Comparison of ENCODE assay signal across 38 mouse cellular contexts in genomic region chr8:47847931-47848330, GRCm38 (mm10). TPM values are rescaled to one million over a fixed set of nuclear protein-coding genes. Genes with fewer than 3 reads are reported as not detected.
"Had no signal": no experiment of that assay in that cellular context is flagged by ENCODE, and none has a peak within 500 bp of the region (broad histone marks: within the 10 kb centered on the region; RNA-seq: fewer than 3 reads in every experiment).

No protein-coding gene starts in this region.

- H3K9me3 ChIP-seq: limb, embryonic 10.5 days; limb, embryonic 12.5 days; limb, embryonic 13.5 days; limb, embryonic 15.5 days; liver, embryonic 12.5 days; liver, embryonic 13.5 days; liver, embryonic 15.5 days; lung, embryonic 15.5 days; megakaryocyte, embryonic 14.5 days; midbrain, embryonic 10.5 days; midbrain, embryonic 12.5 days; midbrain, embryonic 13.5 days; midbrain, embryonic 15.5 days; neural tube, embryonic 12.5 days had no signal

- H3K9ac ChIP-seq: limb, embryonic 12.5 days; limb, embryonic 13.5 days; limb, embryonic 15.5 days; liver, embryonic 12.5 days; liver, embryonic 13.5 days; liver, embryonic 14.5 days; liver, embryonic 15.5 days; liver, postnatal 0 days; lung, embryonic 14.5 days; lung, embryonic 15.5 days; midbrain, embryonic 12.5 days; midbrain, embryonic 13.5 days; midbrain, embryonic 15.5 days; neural tube, embryonic 12.5 days had no signal

- H3K4me3 ChIP-seq: limb, embryonic 10.5 days; limb, embryonic 12.5 days; limb, embryonic 13.5 days; limb, embryonic 15.5 days; liver, embryonic 12.5 days; liver, embryonic 13.5 days; liver, embryonic 15.5 days; lung, embryonic 15.5 days; megakaryocyte, embryonic 14.5 days; midbrain, embryonic 10.5 days; midbrain, embryonic 12.5 days; midbrain, embryonic 13.5 days; midbrain, embryonic 15.5 days; myocyte; neural tube, embryonic 12.5 days had no signal

- H3K27me3 ChIP-seq: limb, embryonic 12.5 days; limb, embryonic 13.5 days; limb, embryonic 15.5 days; liver, embryonic 12.5 days; liver, embryonic 13.5 days; liver, embryonic 15.5 days; lung, embryonic 15.5 days; megakaryocyte, embryonic 14.5 days; midbrain, embryonic 12.5 days; midbrain, embryonic 13.5 days; midbrain, embryonic 15.5 days; neural tube, embryonic 12.5 days had no signal

- ATAC-seq: liver, embryonic 12.5 days; liver, postnatal 0 days; lung, postnatal 0 days; midbrain, embryonic 13.5 days; midbrain, embryonic 15.5 days; midbrain, embryonic 16.5 days had no signal

- H3K4me2 ChIP-seq: limb, embryonic 12.5 days; limb, embryonic 13.5 days; limb, embryonic 15.5 days; liver, embryonic 11.5 days; liver, embryonic 12.5 days; liver, embryonic 13.5 days; liver, embryonic 15.5 days; lung, embryonic 14.5 days; lung, embryonic 15.5 days; midbrain, embryonic 11.5 days; midbrain, embryonic 12.5 days; midbrain, embryonic 13.5 days; midbrain, embryonic 15.5 days; neural tube, embryonic 12.5 days had no signal

- H3K4me1 ChIP-seq: liver, embryonic 15.5 days; midbrain, embryonic 12.5 days; midbrain, embryonic 13.5 days; midbrain, embryonic 15.5 days; neural tube, embryonic 12.5 days had no signal

- DNase-seq: left cerebral cortex, postnatal 4 days; liver; liver, embryonic 13.5 days; liver, postnatal 0 days; lung, adult 18-20 months; lung, adult 2 months; lung, postnatal 10 days; lung, postnatal 14 days; lung, postnatal 36 days; midbrain, embryonic 14.5 days had no signal

- H3K27ac ChIP-seq: limb, embryonic 10.5 days; limb, embryonic 12.5 days; limb, embryonic 13.5 days; limb, embryonic 15.5 days; liver, embryonic 12.5 days; liver, embryonic 13.5 days; liver, embryonic 14.5 days; liver, embryonic 15.5 days; lung, embryonic 15.5 days; macrophage; midbrain, embryonic 10.5 days; midbrain, embryonic 12.5 days; midbrain, embryonic 13.5 days; midbrain, embryonic 15.5 days; neural tube, embryonic 12.5 days had no signal

- H3K36me3 ChIP-seq: midbrain, embryonic 15.5 days had no signal

RNA-seq across cellular contexts. Expression of gene Cldn22, which starts 23.6 kb away (rescaled TPM):
- polyA plus RNA-seq: limb, embryonic 10.5 days; limb, embryonic 11.5 days; limb, embryonic 12.5 days; limb, embryonic 13.5 days; limb, embryonic 15.5 days; liver, adult 2 months; liver, embryonic 11.5 days; liver, embryonic 12.5 days; liver, embryonic 13.5 days; liver, embryonic 14.5 days; liver, embryonic 15.5 days; liver, embryonic 16.5 days; liver, postnatal 0 days; lung, embryonic 14.5 days; lung, embryonic 15.5 days; lung, embryonic 16.5 days; lung, postnatal 0 days; macrophage; midbrain, embryonic 10.5 days; midbrain, embryonic 11.5 days; midbrain, embryonic 12.5 days; midbrain, embryonic 13.5 days; midbrain, embryonic 14.5 days; midbrain, embryonic 15.5 days; midbrain, embryonic 16.5 days; midbrain, postnatal 0 days; myocyte; neural tube, embryonic 11.5 days; neural tube, embryonic 12.5 days had no signal

RNA-seq across cellular contexts. Expression of gene Cldn24, which starts 26.0 kb away (rescaled TPM):
- polyA plus RNA-seq: limb, embryonic 10.5 days; limb, embryonic 11.5 days; limb, embryonic 12.5 days; limb, embryonic 13.5 days; limb, embryonic 14.5 days; limb, embryonic 15.5 days; liver, adult 2 months; liver, embryonic 11.5 days; liver, embryonic 12.5 days; liver, embryonic 13.5 days; liver, embryonic 14.5 days; liver, embryonic 15.5 days; liver, embryonic 16.5 days; liver, postnatal 0 days; lung, adult 2 months; lung, embryonic 14.5 days; lung, embryonic 15.5 days; lung, embryonic 16.5 days; lung, postnatal 0 days; macrophage; midbrain, embryonic 10.5 days; midbrain, embryonic 11.5 days; midbrain, embryonic 12.5 days; midbrain, embryonic 13.5 days; midbrain, embryonic 14.5 days; midbrain, embryonic 15.5 days; midbrain, embryonic 16.5 days; midbrain, postnatal 0 days; myocyte; neural tube, embryonic 11.5 days; neural tube, embryonic 12.5 days had no signal
